Mouse (Mus musculus) forebrain, embryonic 16.5 days (tissue): Measurements from ENCODE around the gene Chid1. TPM values are rescaled to one million over a fixed set of nuclear protein-coding genes. Genes with fewer than 3 reads are reported as not detected.
A peak's percentile ranks its signal among the peaks of the same experiment; 100 is the strongest.

Source experiments
- ATAC-seq: fragments of 200-750 bp; cut with Nextera tagmentation; 2 replicates; pipeline ENCODE4 v1.8.0; 2017; ENCODE audit warnings: mild to moderate bottlenecking, moderate library complexity
- H3K27ac ChIP-seq: fragments of 300-500 bp; sonication (generic); 2 replicates; pipeline ENCODE4 v1.5.1; 2014; ENCODE audit warnings: low read length, control low read depth
- H3K27me3 ChIP-seq: fragments of 300-500 bp; sonication (generic); replicated peaks from 2 replicates; pipeline ENCODE4 v1.6.1; 2014; ENCODE audit warnings: low read length; ENCODE audit not compliant: control insufficient read depth, insufficient read depth
- H3K36me3 ChIP-seq: fragments of 300-500 bp; sonication (generic); 2 replicates; pipeline ENCODE4 v1.6.1; 2014; ENCODE audit not compliant: control insufficient read depth, insufficient read depth
- H3K4me1 ChIP-seq: fragments of 300-500 bp; sonication (generic); replicated peaks from 2 replicates; pipeline ENCODE4 v1.6.1; 2014; ENCODE audit warnings: low read length; ENCODE audit not compliant: control insufficient read depth, insufficient read depth
- H3K4me2 ChIP-seq: fragments of 300-500 bp; sonication (generic); 2 replicates; pipeline ENCODE4 v1.6.1; 2014; ENCODE audit warnings: mild to moderate bottlenecking, low read length, control low read depth
- H3K4me3 ChIP-seq: fragments of 300-500 bp; sonication (generic); replicated peaks from 2 replicates; pipeline ENCODE4 v1.5.1; 2014; ENCODE audit warnings: mild to moderate bottlenecking, low read length, control low read depth
- H3K9ac ChIP-seq: fragments of 300-500 bp; sonication (generic); replicated peaks from 2 replicates; pipeline ENCODE4 v1.6.1; 2014; ENCODE audit warnings: low read depth, low read length, control low read depth
- H3K9me3 ChIP-seq: fragments of 300-500 bp; sonication (generic); 2 replicates; pipeline ENCODE4 v1.6.1; 2016; ENCODE audit warnings: low read length; ENCODE audit not compliant: control insufficient read depth
- WGBS: fragments of 180-500 bp; shearing (Covaris S2); extraction: QIAGEN DNeasy Blood & Tissue Kit; methylation state at CpG from one replicate; pipeline ENCODE4 v1.1.7; 2014; 5-methylcytosine and 5-hydroxymethylcytosine counted together
- polyA plus RNA-seq: library from polyadenylated mRNA; unstranded; fragments of >200 nt; fragmentation: Nextera tagmentation; extraction: Ambion mirVana; gene quantifications from 2 replicates; pipeline ENCODE4 v1.2.1, GENCODE M21; 2015

Gene Chid1
- polyA plus RNA-seq, 1 experiment from 2014 or later, result 35.6 TPM

DNA sequence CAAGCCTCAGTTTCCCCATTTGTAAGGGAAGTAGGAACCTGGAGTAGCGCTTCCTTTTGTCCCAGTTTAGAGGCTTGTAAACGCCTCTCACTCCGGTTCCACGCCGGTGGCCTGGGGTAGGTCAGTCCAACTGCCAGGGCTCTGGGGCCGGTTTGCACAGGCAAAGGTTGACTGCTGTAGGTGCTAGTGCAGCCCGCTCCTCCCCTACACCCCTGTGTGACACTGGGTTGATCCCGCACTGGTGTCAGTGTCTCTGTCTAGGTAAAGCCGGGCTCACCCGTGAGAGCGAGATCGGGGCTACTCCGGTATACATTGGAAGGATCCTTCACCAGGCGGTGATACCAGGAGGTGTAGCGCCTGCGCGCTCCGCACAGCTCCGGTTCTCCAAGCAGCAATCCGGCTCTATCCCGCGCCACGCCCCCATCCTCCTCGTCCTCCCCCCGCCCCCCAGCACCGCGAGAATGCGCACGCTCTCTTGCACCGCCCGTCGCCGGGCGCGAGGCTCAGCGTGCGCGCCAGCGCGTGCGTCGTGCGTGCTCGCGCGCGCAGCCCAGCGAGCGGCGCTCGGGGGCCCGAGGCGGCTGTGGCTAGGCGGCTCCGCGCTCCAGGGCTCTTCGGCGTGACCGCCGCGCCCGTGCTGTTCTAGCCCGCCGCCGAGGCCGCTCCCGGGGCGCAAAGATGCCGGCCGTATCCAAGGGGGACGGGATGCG is 22.2 kb upstream of the Chid1 start, which contains the start of gene Ap2a2:
Gene Ap2a2 (plus strand): TSS at position 492 of the 710 bp plus-strand sequence.
- Histone ChIP-seq H3K9ac (peak within 1 kb of the TSS; percentile 96), H3K4me3 (peak within 1 kb of the TSS; percentile 85), H3K36me3 (no peaks in the 10 kb centered on the region), H3K4me2 (peak within 1 kb of the TSS; percentile 89), H3K27ac (peak within 1 kb of the TSS; percentile 83), H3K9me3 (no peaks in the 10 kb centered on the region), H3K4me1 (peaks cover 20% of the 10 kb centered on the region), H3K27me3 (no peaks in the 10 kb centered on the region)
- WGBS, result under 1% methylated on average over 59 of the region's 72 CpGs
- peak; percentile 96 for ATAC-seq

DNA sequence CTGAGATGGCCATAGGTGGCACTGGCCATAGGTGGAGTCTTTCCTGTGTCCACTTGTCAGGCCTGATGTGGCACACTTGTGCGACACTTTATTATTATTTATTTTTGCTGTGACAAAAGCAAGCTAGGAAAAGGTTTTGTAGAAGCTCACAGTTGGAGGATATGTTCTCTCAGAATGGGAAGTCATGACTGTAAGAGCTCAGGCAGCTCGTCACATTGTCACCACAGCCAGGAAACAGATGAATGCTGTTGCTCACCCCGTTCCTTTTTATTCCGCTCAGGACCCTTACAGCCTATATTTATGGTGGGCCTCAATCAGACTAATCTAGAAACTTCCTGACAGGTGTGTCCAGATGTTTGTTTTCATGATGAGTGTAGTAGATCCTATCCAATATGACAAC is 20.8 kb upstream of the Chid1 start:
- H3K9me3 ChIP-seq, result no peaks in the 10 kb centered on the region

DNA sequence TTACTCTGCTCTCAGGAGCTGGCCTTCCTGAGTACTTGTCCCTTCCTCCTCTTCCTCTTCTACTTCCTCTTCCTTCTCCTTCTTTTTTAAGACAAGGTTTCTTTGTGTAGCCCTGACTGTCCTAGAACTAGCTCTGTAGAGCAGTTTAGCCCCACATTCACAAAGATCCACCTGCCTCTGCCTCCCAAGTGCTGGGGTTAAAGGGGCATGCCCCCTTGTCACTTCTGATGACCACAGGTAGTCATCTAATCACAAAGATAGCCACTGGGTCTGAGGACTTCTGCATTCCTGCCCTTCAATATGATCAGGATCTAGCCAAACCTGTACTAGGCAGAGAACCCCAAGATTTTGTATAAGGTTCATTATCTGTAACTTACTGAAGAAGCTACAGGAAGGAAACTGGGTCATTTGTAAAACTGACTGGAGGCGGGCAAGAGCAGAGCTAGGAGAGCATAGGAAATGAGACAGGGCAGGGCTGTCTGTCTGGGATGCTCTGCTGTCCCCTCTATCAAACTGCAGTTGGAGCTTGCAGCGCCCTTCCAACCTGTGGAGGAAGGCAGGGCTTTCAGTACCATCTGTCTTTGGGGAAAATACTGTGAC is 20.2 kb upstream of the Chid1 start:
- Histone ChIP-seq H3K9ac (no peak overlapping the region), H3K9me3 (no peaks in the 10 kb centered on the region), H3K27ac (no peak overlapping the region), H3K36me3 (no peaks in the 10 kb centered on the region), H3K4me1 (peaks cover 20% of the 10 kb centered on the region), H3K4me3 (no peak overlapping the region), H3K27me3 (no peaks in the 10 kb centered on the region), H3K4me2 (no peak overlapping the region)
- WGBS, result 84% methylated on average over 2 of the region's 2 CpGs
- ATAC-seq, result no peak

More for the DNA sequence above, 20.8 kb upstream of the Chid1 start:
- no peak overlapping the region for H3K4me3 ChIP-seq
- no peaks in the 10 kb centered on the region for H3K36me3 ChIP-seq
- WGBS, result 93% methylated on average over 4 of the region's 4 CpGs
- no peak overlapping the region for H3K9ac ChIP-seq
- H3K4me1 ChIP-seq, result peaks cover 20% of the 10 kb centered on the region
- no peak overlapping the region for H3K27ac ChIP-seq
- no peak overlapping the region for H3K4me2 ChIP-seq
- no peaks in the 10 kb centered on the region for H3K27me3 ChIP-seq
- no peak for ATAC-seq

DNA sequence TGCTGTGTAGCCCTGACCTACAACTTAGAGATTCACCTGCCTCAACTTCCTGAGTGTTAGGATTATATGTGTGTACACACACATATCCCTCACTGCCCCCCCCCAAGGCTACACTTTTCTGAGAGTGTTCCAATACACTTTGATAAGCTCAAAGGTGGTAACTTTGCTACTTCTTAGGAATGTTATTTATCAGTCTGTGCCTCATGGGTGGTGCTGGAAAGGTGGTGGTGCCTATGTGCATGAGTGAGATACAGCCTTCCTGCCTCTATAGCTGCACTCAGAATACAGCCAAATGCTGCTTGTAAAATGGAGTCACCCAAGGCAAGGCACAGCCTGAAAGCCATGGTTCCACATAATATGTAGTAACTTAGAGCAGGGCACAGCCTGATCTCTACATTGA is 19.3 kb upstream of the Chid1 start:
- no peaks in the 10 kb centered on the region for H3K36me3 ChIP-seq
- H3K4me3 ChIP-seq, result no peak overlapping the region
- no peak overlapping the region for H3K27ac ChIP-seq
- H3K9me3 ChIP-seq, result no peaks in the 10 kb centered on the region
- peaks cover 15% of the 10 kb centered on the region for H3K4me1 ChIP-seq
- no peak overlapping the region for H3K9ac ChIP-seq
- ATAC-seq, result no peak
- no peak overlapping the region for H3K4me2 ChIP-seq
- no peaks in the 10 kb centered on the region for H3K27me3 ChIP-seq

DNA sequence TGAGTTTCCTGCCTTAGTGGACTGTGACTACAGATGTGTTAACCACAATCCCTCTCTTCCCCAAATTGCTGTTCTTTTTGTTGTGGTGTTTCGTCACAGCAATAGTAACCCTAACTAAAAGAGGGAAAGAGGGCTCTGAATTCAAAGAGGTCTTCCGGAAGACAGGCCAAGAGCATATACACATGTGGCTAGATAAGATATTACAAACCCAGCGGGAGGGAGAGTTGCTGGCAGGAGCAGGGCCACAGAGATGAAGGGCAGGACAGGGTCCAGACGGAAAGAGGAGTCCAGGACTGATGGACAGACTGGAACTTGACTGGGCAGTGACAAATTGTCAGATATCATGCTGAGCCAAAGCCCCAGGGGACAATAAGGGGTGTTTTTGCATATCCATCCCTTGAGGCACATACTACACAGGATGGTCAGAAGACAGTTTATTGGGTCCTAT is 18.7 kb upstream of the Chid1 start:
- H3K9ac ChIP-seq, result no peak overlapping the region
- H3K27ac ChIP-seq, result no peak overlapping the region
- H3K36me3 ChIP-seq, result no peaks in the 10 kb centered on the region
- peaks cover 9% of the 10 kb centered on the region for H3K4me1 ChIP-seq
- H3K9me3 ChIP-seq, result no peaks in the 10 kb centered on the region
- no peak for ATAC-seq
- H3K4me3 ChIP-seq, result no peak overlapping the region
- no peaks in the 10 kb centered on the region for H3K27me3 ChIP-seq
- 79% methylated on average over 4 of the region's 4 CpGs for WGBS
- no peak overlapping the region for H3K4me2 ChIP-seq

DNA sequence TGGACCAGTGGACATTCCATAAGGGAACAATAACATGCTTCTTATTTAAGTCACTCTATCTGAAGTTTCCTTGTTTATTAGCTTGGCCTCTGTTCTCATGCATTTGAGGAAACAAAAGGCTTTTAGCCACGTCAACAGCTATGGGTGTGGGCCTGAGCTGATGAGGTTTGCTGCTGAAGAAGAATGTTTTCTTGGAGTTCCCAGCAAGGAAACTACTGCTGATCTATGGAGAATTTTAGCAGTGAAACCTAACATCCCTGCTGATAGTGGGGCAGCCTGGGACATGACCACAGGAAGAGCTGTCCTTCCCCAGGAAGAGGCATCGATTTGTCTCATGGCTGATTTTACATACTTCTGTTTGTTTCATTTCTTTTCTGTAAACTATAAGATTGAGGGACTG is 10.8 kb upstream of the Chid1 start:
- ATAC-seq, result no peak
- Histone ChIP-seq H3K27me3 (no peaks in the 10 kb centered on the region), H3K4me3 (no peak overlapping the region), H3K27ac (no peak overlapping the region), H3K4me2 (no peak overlapping the region), H3K9me3 (no peaks in the 10 kb centered on the region), H3K9ac (no peak overlapping the region), H3K4me1 (no peaks in the 10 kb centered on the region), H3K36me3 (no peaks in the 10 kb centered on the region)
- 86% methylated on average over 2 of the region's 2 CpGs for WGBS

DNA sequence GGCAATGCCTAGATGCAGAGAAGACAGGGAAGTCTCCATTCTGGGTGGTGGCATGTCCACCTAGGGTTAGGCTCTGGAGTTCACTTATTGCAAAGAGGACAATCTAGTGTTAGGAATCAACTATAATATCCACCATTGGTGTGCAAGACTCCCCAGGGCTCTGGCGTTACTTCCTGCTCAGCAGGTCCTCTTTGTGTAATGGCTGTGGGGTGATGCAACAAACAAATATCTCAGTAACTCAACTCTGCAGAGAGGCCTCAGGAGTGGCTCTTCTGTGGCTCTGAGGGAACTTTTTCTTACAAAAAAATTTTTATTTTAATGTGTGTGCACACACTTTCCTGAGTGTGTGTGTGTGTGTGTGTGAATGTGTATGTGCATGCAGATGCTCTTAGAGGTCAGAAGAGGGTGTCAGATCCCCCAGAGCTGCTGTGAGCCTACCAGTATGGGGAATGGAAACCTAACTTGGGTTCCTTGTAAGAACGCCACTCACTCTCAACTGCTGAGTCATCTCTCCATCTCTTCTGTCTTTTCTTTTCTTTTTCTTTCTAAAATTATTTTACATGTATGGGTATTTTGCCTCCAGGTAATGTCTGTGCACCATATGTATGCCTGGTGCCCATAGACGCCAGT is 9.9 kb upstream of the Chid1 start:
- no peaks in the 10 kb centered on the region for H3K36me3 ChIP-seq
- H3K4me2 ChIP-seq, result no peak overlapping the region
- no peak overlapping the region for H3K4me3 ChIP-seq
- H3K9ac ChIP-seq, result no peak overlapping the region
- no peaks in the 10 kb centered on the region for H3K27me3 ChIP-seq
- 87% methylated on average over 3 of the region's 3 CpGs for WGBS
- H3K4me1 ChIP-seq, result no peaks in the 10 kb centered on the region
- no peak overlapping the region for H3K27ac ChIP-seq
- H3K9me3 ChIP-seq, result no peaks in the 10 kb centered on the region
- no peak for ATAC-seq

DNA sequence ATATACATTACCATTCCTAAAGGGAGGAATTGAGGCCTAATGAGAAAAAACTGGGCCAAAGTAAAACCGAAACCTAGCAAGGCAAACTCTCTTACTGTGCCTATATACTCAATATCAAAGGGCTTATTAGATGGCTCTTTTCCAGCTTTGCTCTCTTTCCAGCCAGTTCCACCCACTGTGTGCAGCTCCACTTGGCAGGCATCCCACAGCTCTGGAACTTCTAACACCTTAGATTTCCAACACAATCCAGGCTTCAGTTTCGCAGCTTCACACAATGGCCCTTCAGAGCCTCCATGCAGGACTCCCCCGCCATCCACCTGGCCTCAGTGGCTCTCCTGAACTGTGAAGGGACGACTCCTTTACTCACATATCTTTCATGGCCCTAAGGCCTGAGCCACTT is 5.0 kb upstream of the Chid1 start:
- Histone ChIP-seq H3K27ac (no peak overlapping the region), H3K27me3 (no peaks in the 10 kb centered on the region), H3K4me2 (no peak overlapping the region), H3K9me3 (no peaks in the 10 kb centered on the region), H3K4me1 (peaks cover 12% of the 10 kb centered on the region), H3K9ac (no peak overlapping the region), H3K4me3 (no peak overlapping the region), H3K36me3 (no peaks in the 10 kb centered on the region)
- ATAC-seq, result no peak
- WGBS, result 52% methylated on average over 4 of the region's 4 CpGs

DNA sequence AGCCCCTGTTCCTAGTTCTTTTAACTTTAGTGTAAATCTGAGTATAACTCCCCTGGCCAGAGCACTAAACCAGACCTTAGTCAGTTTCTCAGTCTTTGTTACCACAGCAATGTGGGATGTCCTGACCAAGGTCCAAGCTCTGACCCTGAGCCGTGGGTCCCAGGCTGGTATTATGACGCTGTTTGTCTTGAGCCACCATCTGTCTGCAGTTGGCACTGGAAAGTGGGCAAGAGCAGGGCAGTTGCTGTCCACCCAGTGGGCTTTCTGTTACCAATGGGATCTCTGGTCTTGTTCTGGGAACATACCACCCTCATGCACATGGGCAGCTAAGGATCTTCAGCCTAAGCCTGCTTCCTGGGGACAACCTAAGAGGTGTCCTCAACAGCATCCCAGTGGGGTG is 2.9 kb upstream of the Chid1 start:
- ATAC-seq, result no peak
- 90% methylated on average over 2 of the region's 2 CpGs for WGBS
- no peak overlapping the region for H3K4me2 ChIP-seq
- H3K27me3 ChIP-seq, result no peaks in the 10 kb centered on the region
- H3K9ac ChIP-seq, result no peak overlapping the region
- H3K4me1 ChIP-seq, result peaks cover 22% of the 10 kb centered on the region
- H3K36me3 ChIP-seq, result no peaks in the 10 kb centered on the region
- H3K4me3 ChIP-seq, result no peak overlapping the region
- no peak overlapping the region for H3K27ac ChIP-seq
- H3K9me3 ChIP-seq, result no peaks in the 10 kb centered on the region
